Mouse (Mus musculus) yolk sac, embryonic 10.5 days (tissue): ENCODE results near the gene Mss51.

Experiments used
- DNase-seq: peaks from one replicate; pipeline ENCODE4 v3.0.0-alpha.2; 2017; ENCODE audit warnings: low spot score

Gene Mss51

DNA sequence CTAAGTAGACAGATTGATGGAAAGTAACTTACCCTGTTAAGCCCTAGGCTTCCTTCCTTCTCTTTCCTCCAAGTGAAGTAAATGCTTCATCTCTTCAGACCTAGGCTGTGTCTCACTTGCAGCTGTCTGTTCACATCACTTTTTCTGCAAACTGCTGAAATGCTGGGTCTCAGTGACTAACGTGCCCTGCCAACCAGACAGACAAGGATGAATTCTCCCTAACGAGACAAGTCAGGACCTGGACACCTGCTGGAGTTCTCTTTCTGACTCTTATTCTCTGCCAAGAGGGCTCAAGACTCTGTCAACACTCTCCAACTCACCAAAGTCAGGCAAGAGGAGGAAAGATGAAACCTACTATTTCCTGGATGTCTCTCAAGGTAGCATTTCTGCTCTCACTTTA is at the start of gene Mss51:
Gene Mss51 (minus strand): TSS at position 299 of the 400 bp plus-strand sequence.
- no peak for DNase-seq

DNA sequence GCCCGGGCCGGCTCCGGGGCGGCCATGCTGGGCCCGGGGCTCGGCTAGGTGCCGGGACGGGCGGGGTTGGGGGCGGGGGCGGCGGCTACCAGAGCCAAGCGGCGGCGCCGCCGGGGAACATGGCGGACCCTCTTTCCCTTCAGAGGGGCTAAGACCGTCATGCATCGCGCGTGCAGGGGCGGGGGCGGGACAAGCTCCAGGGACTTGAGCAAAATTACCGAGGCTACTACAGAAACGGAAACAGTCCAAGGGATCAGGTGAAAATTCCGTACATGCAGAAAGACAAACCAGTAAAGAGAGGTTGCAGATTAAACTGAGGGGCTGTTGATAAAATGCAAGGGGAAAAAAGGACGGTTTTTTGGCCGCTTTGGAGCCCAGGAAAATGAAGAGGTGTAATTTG is 49.7 kb upstream of the Mss51 start, which contains the start of gene Ppp3cb:
Gene Ppp3cb (minus strand): TSS at position 159 of the 400 bp plus-strand sequence.
- DNase-seq: peak; percentile 95

DNA sequence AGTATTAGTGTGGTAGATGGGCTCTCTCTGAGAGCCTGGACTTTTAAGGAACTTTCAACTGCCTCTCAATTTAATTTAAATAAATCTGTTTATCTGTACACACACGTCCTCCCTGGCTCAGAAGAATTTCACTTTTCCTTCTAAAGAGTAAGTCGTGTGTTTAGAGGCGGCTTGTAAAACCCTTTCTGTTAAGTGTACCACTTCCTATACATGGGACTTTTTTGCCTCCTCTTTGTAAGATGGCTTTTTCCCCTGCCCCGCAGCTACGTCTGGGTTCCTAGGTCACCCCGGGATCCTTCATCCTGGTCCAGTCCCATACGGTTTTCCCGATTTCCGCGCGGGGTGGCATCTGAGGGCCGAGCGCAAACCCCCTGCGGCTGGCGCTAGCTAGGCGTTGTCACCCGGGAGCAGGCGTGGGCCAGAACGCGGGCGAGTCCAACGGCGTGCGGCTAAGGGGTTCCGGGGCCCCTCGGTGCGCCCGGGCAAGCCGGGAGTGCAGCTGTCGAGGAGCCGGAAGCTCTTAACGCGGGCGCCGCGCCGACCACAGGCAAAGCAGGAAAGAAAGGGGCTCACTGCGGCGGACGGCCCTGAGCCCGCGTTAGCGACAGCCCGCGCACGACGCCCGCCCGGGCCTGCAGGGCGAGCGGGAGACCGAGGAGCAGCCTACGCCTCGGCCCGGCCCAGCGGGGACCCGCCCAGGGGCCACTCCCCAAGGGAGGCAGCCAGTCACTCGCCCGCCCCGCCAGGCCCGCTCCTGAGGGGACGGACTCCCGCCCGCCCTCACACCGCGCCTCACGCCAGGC is 49.0 kb upstream of the Mss51 start:
- DNase-seq: peak; percentile 95

DNA sequence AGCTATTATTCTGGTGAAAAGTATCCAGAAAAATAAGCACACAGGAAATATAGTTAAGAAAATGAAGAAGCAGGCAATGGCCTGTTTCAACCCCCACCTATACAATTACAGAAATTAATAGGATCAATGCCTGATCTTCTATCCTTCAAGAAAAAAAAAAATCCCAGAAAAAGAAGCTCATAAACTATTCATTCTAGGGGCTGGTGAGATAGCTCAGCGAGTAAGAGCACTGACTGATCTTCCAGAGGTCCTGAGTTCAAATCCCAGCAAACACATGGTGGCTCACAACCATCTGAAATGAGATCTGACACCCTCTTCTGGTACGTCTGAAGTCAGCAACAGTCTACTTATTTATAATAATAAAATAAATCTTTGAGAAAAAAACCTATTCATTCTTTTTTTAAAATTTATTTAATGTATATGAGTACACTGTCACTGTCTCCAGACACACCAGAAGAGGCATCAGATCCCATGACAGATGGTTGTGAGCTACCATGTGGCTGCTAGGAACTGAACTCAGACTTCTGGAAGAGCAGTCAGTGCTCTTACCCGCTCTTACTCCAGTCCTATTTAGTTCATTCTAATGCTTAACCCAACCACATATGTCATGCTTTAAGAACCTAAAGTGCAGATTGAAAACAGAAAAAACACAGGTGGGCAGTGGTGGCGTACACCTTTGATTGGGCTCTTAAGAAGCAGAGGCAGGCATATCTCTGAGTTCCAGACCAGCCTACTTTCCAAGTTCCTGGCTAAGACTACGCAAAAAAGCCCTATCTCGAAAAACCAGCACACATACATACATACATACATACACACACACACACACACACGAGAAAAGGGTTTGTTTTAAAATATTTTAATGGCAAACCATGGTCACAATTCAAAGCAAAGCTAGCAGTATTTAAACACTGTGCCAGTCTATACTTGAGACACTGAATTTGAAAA is 48.0 kb upstream of the Mss51 start:
- DNase-seq: no peak

GRCm38 (mm10) chr14:20529643-20530042 is 32.9 kb upstream of the Mss51 start:
- DNase-seq: no peak

DNA sequence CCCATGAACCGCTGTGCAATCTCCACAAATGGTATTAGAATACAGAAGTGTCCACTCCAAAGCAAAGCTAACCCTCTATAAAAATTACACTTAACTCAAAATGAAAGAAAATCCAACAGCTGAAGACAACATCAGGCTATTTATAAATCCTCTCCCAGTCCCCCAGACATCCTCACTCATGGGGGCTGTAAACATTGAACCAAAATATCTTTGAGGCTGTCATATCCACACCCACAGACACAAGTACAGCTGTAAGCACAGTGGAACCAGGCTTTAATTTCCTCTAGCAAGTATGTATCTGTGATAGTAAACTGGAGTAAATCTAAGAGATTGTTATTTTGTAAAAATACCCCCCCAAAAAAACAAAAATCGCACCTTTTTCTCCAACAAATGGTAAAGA is 23.5 kb upstream of the Mss51 start:
- no peak for DNase-seq

- no peak for DNase-seq
Measured at GRCm38 (mm10) chr14:20508424-20508823, 11.7 kb upstream of the Mss51 start.

DNA sequence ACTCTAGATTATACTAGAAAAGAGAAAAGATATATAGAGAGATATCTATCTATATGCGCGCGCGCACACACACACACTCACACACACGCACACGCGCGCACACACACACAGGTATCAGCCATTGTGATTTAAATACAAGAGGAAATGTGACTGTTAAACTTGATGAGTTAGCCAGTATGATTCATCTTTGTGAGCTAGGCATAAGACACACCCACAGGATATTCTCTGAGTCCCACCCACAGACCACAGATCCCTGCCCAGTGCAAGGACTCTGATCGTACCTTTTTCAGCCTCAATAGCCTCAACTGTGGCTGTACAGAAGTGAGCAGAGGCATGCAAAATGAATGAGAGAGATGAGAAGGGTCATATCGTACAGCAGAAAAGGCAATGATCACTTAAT is 6.3 kb upstream of the Mss51 start:
- no peak for DNase-seq

DNA sequence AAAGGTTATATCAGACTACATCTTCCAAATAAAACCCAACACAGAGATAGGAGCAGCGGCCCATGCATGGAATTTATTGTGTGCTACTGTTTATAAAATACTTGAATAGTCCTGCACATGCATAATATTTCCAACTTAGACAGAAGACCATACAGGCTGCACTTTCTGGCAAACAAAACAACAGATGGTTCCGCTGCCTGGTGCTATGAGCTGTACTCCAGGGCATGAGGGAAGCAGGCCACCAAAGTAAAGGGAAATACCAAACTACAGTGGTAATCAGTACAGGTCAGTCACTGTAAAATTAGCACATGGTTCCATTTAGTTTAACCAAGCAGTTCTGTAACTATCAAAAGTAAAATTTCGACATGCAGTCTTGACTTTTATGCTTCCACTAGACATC is 3.3 kb upstream of the Mss51 start:
- no peak for DNase-seq

- no peak for DNase-seq
Measured at GRCm38 (mm10) chr14:20486031-20486430, 10.7 kb downstream of the Mss51 start.

DNA sequence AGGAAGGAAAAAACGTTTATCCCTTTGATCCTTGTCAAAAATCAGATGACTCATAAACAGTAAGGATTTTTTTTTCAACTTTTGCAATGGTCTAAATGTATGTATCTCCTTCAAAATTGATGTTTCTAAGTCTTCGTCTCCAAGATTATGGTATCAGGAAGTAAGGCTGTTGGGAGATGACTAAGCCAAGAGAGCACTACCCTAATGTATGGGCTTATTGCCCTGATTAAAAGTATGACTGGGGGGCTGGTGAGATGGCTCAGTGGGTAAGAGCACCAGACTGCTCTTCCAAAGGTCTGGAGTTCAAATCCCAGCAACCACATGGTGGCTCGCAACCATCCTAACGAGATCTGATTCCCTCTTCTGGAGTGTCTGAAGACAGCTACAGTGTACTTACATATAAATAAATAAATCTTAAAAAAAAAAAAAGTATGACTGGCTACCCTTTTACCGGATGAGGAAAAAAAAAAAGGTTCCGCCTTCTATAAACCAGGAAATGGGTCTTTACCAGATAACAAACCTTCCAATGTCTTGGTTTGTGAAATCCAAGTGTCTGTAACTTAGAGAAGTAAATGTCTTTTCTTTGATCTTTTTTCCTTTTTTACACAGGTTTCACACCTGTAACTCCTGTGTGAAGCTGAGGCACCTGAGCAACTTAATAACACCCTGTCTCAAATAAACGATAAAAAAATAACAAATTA is 14.5 kb downstream of the Mss51 start:
- DNase-seq: no peak

- peak; percentile 44 for DNase-seq
Measured at GRCm38 (mm10) chr14:20481211-20481610, 15.5 kb downstream of the Mss51 start.

DNA sequence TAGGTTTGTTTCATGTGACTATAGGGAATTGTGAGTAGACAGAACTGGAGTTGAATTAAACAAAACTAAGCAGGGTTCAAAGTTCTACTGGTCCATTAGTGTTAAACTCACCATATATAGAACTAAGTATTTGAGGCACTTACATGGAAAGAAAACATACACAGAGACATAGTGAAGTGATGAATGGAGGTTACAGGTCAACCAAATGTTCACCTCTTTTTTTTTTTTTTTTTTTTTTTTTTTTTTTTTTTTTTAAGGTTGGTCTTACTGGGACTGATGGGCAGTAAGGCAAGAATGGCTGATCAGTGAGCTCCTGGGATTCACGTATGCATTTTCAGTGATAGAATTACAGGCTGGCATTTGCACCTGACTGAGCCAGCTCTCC is 16.5 kb downstream of the Mss51 start:
- no peak for DNase-seq

DNA sequence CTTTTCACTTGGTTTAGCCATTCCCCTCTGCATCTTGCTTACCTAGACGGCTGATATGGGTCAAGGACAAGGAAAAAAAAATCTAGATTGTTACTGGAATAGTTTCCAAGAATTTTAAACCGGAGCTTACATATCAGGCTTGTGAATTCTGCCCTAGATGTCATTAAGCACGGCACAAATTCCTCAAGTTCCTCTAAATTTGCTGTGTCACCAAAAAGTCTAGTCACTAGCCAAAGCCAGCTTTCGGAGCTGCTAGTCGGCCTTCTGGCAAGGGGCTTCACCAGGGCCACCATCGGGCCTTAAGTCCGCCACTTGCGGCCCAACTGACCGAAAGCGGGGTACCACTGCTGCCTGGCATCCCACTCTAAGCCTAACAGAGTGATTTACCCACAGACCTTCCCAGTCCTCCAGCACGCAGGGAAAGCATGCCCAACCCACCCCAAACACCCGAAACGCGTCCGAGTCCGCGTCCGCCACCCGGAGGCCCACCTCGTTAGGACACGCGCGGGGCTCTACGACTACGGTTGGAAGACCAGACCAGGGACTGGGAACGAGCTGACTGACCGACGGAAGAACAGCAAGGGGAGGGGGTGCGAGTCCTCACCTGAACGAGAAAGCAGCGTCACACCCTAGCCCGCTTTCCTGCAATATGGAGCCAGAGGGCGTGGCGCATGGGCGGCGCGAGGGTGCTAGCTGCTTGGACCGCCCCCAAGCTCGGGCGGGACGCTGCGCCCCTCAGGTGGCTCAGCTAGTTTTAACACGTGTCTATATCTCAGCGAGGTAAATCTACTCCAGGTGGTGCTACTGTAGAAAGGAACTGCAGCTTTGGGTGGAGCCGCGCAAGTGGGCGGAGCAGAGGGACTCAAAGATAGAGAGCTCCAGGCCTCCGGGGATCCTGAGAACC is 17.2 kb downstream of the Mss51 start, which contains the start of gene Anxa7:
Gene Anxa7 (minus strand): TSS at position 843 of the 904 bp plus-strand sequence.
- peak; percentile 91 for DNase-seq

GRCm38 (mm10) chr14:20478801-20479200 is 17.9 kb downstream of the Mss51 start:
- DNase-seq: peak; percentile 79

DNA sequence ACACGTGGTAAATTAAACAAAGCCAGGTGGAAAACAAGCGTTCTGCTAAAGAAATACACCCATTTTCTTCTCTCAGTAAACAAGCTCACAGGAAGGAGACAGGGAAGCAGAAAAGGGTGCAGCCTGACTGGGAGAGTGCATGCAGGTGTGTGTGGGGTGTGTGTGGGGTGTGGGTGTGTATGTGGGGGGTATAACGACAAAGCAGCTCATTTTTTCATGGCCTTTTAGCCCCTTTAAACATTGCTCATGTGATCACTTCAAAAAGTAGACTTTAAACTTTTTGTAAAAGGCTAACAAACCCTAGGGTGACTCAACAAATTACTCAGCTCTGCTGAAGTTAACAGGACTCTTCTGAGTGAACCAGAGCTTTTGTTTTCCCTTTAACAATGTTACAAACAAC is 18.3 kb downstream of the Mss51 start:
- no peak for DNase-seq

DNA sequence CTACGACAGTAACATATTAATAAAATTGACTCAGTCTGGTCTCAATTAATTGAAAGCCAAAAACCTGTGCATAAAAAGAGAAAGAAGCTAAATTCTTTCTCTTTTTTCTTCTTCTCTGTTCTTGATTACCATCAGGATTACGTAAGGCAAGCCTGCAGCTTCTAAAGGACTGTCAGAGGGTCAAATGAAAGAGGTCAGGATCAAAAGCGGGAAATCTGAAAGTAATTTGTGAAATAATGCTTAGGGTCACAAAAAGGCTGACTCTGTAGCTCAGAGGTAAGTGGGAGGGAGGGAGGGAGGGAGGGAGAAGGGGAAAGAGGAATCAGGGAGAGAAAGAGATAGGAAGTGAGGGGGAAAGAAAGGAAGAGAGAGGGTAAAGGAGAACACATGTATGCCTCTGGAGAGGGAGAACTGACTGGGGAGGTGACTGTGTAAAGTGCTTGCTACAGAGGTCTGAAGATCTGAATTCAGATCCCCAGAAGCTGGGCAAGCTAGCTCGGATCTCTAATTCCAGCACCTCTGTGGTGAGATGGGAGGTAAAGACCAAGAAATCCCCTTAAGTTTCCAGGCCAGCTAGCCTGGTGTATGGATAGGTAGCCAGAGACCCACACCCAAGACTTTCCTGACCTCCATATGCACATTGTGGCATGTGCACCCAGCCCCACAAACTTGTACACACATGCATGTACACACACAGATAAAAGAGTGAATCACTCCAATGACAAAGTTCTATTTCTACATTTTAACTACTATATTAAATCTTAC is 19.3 kb downstream of the Mss51 start:
- DNase-seq: peak; percentile 5

GRCm38 (mm10) chr14:20460216-20460615 is 36.5 kb downstream of the Mss51 start:
- DNase-seq: no peak

DNA sequence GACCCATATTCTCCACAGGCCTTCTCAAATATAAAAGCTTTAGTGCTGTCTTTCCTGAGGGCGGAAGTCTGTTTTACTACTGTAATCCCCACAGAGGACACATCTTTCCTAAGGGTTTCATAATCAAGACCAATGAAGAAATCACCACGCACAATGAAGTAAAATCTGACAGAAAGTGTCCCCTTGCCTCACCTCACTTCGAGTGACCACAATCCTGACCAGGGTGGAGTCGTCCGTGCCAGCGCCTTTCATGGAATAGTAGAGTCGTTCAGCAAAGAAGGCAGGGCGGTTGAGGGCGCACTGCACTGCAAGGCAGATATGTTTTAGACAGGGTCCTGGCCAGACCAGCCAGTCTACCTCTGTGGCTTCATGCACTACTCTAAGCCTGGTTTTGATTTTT is 38.3 kb downstream of the Mss51 start:
- no peak for DNase-seq

GRCm38 (mm10) chr14:20452929-20453328 is 43.8 kb downstream of the Mss51 start:
- no peak for DNase-seq
